Mouse (Mus musculus) central nervous system, embryonic 18 days (tissue): ENCODE data around the gene Amot. TPM values are rescaled to one million over a fixed set of nuclear protein-coding genes. Genes with fewer than 3 reads are reported as not detected.

ENCODE experiments used
- polyA plus RNA-seq: library from polyadenylated mRNA; depleted of rRNA; stranded (reverse); fragments of >200 nt; gene quantifications from 2 replicates; pipeline ENCODE4 v1.2.3, GENCODE M21; 2012; rRNA removed

Gene Amot
- 11.5 and 12.5 TPM in 2 replicates for polyA plus RNA-seq

DNA sequence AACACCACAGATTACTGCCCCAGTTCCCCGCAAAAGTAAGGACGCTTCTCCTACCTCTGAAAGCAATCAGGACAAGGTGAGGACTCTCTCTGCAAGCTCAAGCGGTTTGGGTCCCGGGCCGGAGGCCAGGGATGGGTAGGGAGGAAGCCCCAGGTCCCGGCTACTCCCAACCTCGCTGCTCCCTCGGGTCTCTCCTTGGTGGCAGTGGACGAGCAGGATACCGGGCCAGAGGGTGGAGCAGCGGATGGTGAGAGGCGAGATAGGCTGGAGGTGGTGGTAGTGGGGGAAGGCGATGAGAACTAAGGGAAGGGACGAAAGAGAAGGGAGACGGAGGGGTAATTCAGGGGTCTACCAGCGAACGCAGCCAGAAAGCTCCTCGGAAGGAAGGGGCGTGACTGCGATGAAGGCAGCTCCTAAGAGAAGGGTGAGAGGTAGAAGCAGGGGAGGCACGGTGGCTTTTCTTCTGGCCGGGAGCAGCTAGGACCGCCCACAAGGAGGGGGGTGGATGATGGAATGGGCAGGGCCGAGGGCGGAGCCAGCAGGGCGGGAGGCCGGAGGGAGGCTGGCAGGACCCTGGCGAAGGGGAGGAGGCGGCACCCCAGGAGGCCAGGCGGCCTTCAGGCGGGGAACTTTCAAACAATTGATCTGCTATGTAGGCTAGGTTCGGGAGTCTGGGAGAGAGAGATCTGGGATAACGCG, at the start of gene Amot:
Gene Amot, minus strand, starts transcription at position 465 of the 699 bp plus-strand sequence.

Other genes with a start within 250 kb of the Amot start
- 0.06 and 0.52 TPM in 2 replicates for gene Lhfpl1, start 156.1 kb downstream of the Amot start, polyA plus RNA-seq